Mouse (Mus musculus): ENCODE measurements around the gene Soat2.

Soat2 gene

GRCm38 (mm10) chr15:102188883-102189282, 38.6 kb downstream of the Soat2 start:
- DNase-seq (ENCODE audit: low spot score) = peak; percentile 58

GRCm38 (mm10) chr15:102191699-102192098, 41.4 kb downstream of the Soat2 start:
- no peak for DNase-seq (ENCODE audit: low spot score)

GRCm38 (mm10) chr15:102192271-102192812, 42.0 kb downstream of the Soat2 start:
- DNase-seq (ENCODE audit: low spot score) = no peak

GRCm38 (mm10) chr15:102192820-102193386, 42.6 kb downstream of the Soat2 start:
- DNase-seq (ENCODE audit: low spot score) = no peak

GRCm38 (mm10) chr15:102193652-102194051, 43.3 kb downstream of the Soat2 start:
- no peak for DNase-seq (ENCODE audit: low spot score)

- no peak for DNase-seq (ENCODE audit: low spot score)
Measured at GRCm38 (mm10) chr15:102194439-102194838, 44.1 kb downstream of the Soat2 start.

- no peak for DNase-seq (ENCODE audit: low spot score)
Measured at GRCm38 (mm10) chr15:102195373-102195772, 45.0 kb downstream of the Soat2 start.

- DNase-seq (ENCODE audit: low spot score) = peak; percentile 86
Measured at GRCm38 (mm10) chr15:102198841-102199240, 48.5 kb downstream of the Soat2 start.

- DNase-seq (ENCODE audit: low spot score) = peak; percentile 98
Measured at GRCm38 (mm10) chr15:102202971-102203834, 52.9 kb downstream of the Soat2 start, which contains the start of gene Zfp740. Gene Zfp740 (plus strand): TSS chr15:102203249.

- peak; percentile 97 for DNase-seq (ENCODE audit: low spot score)
Measured at GRCm38 (mm10) chr15:102203835-102204381, 53.6 kb downstream of the Soat2 start.

- DNase-seq (ENCODE audit: low spot score) = peak; percentile 78
Measured at GRCm38 (mm10) chr15:102204674-102205505, 54.6 kb downstream of the Soat2 start, which contains the start of gene Csad. Gene Csad (minus strand): TSS chr15:102204724.

- DNase-seq (ENCODE audit: low spot score) = peak; percentile 58
Measured at GRCm38 (mm10) chr15:102205779-102206178, 55.5 kb downstream of the Soat2 start.

- no peak for DNase-seq (ENCODE audit: low spot score)
Measured at GRCm38 (mm10) chr15:102207351-102207750, 57.0 kb downstream of the Soat2 start.

GRCm38 (mm10) chr15:102208092-102208561, 57.8 kb downstream of the Soat2 start:
- DNase-seq (ENCODE audit: low spot score) = no peak

- no peak for DNase-seq (ENCODE audit: low spot score)
Measured at GRCm38 (mm10) chr15:102209114-102209513, 58.8 kb downstream of the Soat2 start.

- no peak for DNase-seq (ENCODE audit: low spot score)
Measured at GRCm38 (mm10) chr15:102210816-102211215, 60.5 kb downstream of the Soat2 start.

- no peak for DNase-seq (ENCODE audit: low spot score)
Measured at GRCm38 (mm10) chr15:102211895-102212294, 61.6 kb downstream of the Soat2 start.

Data from adipocyte (in vitro differentiated cells).